21 mouse cellular contexts compared by ENCODE assay signal in genomic region chr7:91674401-91674800, GRCm38 (mm10).
DNase-seq lines count a peak whose midpoint lies in the region; ATAC-seq and TF ChIP-seq lines count a peak whose summit lies in the region.
"Had no signal": no experiment of that assay in that cellular context is flagged by ENCODE, and none has a peak within 500 bp of the region (broad histone marks: within the 10 kb centered on the region; RNA-seq: fewer than 3 reads in every experiment).

No protein-coding gene starts in this region.

- H3K9me3 ChIP-seq in intestine, embryonic 15.5 days: no peaks in the 10 kb centered on the region
- no peaks in the 10 kb centered on the region for H3K9me3 ChIP-seq in intestine, postnatal 0 days (ENCODE audit: control insufficient read depth)
- no peaks in the 10 kb centered on the region for H3K9me3 ChIP-seq in intestine, embryonic 16.5 days (ENCODE audit: control insufficient read depth, low read length)
- H3K9me3 ChIP-seq: G1E had no signal

- H3K27ac ChIP-seq in intestine, embryonic 15.5 days: no peak overlapping the region
- H3K27ac ChIP-seq in intestine, postnatal 0 days (ENCODE audit: low read depth, low read length): no peak overlapping the region
- H3K27ac ChIP-seq in layer of hippocampus, adult 2 months: peak overlapping the region; percentile 0; the same call in 1 of the 2 replicates
- H3K27ac ChIP-seq in intestine, embryonic 16.5 days (ENCODE audit: low read length): no peak overlapping the region

- 0 out of 2 replicates have a peak, but pooled peaks have one; percentile 56 for ATAC-seq in intestine, embryonic 15.5 days
- ATAC-seq in intestine, postnatal 0 days: no peak
- peak; percentile 80 for ATAC-seq in intestine, embryonic 16.5 days
- ATAC-seq: activated CD4-positive, CD25-positive, alpha-beta regulatory T cell, adult 4 months; CD4-positive, CD25-positive, alpha-beta regulatory T cell, adult 4 months; Patski had no signal

- H3K4me3 ChIP-seq in intestine, embryonic 15.5 days (replicated peaks): no peak overlapping the region
- H3K4me3 ChIP-seq in intestine, postnatal 0 days (ENCODE audit: low read depth, low read length): no peak overlapping the region
- H3K4me3 ChIP-seq in layer of hippocampus, adult 2 months: no peak overlapping the region
- H3K4me3 ChIP-seq in intestine, embryonic 16.5 days (ENCODE audit: low read length): no peak overlapping the region

- TF ChIP-seq CTCF in intestine, postnatal 0 days (IDR thresholded peaks at IDR 0.05; ENCODE audit: low read depth): no peak
- no peak for TF ChIP-seq CTCF in layer of hippocampus, adult 2 months (conservative IDR thresholded peaks at IDR 0.05)

- DNase-seq in layer of hippocampus, adult 2 months (ENCODE audit: low spot score in 2 of 2): no peak
- no peak for DNase-seq in layer of hippocampus, postnatal 25 days (ENCODE audit: extremely low spot score in 1 of 2, low spot score in 1 of 2)
- no peak for DNase-seq in embryo, embryonic 10.5 days (ENCODE audit: low spot score)
- DNase-seq: adrenal gland, adult 2 months; adrenal gland, adult 8-10 months; adrenal gland, postnatal 10 days; adrenal gland, postnatal 14 days; adrenal gland, postnatal 25 days; adrenal gland, postnatal 36 days; B cell, adult 2 months; cerebellum, adult 11 months; cerebellum, adult 11-12 months; cerebellum, adult 18-20 months had no signal

- no peaks in the 10 kb centered on the region for H3K4me1 ChIP-seq in intestine, embryonic 15.5 days (replicated peaks)
- H3K4me1 ChIP-seq in intestine, postnatal 0 days (replicated peaks; ENCODE audit: control insufficient read depth, insufficient read depth, low read length): no peaks in the 10 kb centered on the region
- H3K4me1 ChIP-seq in intestine, embryonic 16.5 days (ENCODE audit: control insufficient read depth, insufficient read depth, low read length): no peaks in the 10 kb centered on the region

- no peak overlapping the region for H3K9ac ChIP-seq in intestine, embryonic 15.5 days
- H3K9ac ChIP-seq in intestine, postnatal 0 days (ENCODE audit: low read depth, low read length): no peak overlapping the region
- no peak overlapping the region for H3K9ac ChIP-seq in intestine, embryonic 16.5 days (ENCODE audit: low read depth, low read length)

- H3K4me2 ChIP-seq in intestine, embryonic 15.5 days (replicated peaks): no peak overlapping the region
- H3K4me2 ChIP-seq in intestine, postnatal 0 days (replicated peaks; ENCODE audit: low read depth): no peak overlapping the region
- no peak overlapping the region for H3K4me2 ChIP-seq in intestine, embryonic 16.5 days (ENCODE audit: low read depth, low read length)

- H3K27me3 ChIP-seq in intestine, embryonic 15.5 days (replicated peaks): no peaks in the 10 kb centered on the region
- H3K27me3 ChIP-seq in intestine, postnatal 0 days (replicated peaks; ENCODE audit: control insufficient read depth, insufficient read depth, low read length): no peaks in the 10 kb centered on the region
- H3K27me3 ChIP-seq in intestine, embryonic 16.5 days (replicated peaks; ENCODE audit: control insufficient read depth, insufficient read depth, low read length): no peaks in the 10 kb centered on the region
- H3K27me3 ChIP-seq: CH12.LX had no signal

- H3K36me3 ChIP-seq in intestine, embryonic 15.5 days: no peaks in the 10 kb centered on the region
- no peaks in the 10 kb centered on the region for H3K36me3 ChIP-seq in intestine, postnatal 0 days (ENCODE audit: control insufficient read depth, insufficient read depth)
- no peaks in the 10 kb centered on the region for H3K36me3 ChIP-seq in intestine, embryonic 16.5 days (ENCODE audit: control insufficient read depth, insufficient read depth, low read length)
- H3K36me3 ChIP-seq: G1E had no signal
